Comparison of ENCODE assay signal across 8 mouse cellular contexts in the genomic region with DNA sequence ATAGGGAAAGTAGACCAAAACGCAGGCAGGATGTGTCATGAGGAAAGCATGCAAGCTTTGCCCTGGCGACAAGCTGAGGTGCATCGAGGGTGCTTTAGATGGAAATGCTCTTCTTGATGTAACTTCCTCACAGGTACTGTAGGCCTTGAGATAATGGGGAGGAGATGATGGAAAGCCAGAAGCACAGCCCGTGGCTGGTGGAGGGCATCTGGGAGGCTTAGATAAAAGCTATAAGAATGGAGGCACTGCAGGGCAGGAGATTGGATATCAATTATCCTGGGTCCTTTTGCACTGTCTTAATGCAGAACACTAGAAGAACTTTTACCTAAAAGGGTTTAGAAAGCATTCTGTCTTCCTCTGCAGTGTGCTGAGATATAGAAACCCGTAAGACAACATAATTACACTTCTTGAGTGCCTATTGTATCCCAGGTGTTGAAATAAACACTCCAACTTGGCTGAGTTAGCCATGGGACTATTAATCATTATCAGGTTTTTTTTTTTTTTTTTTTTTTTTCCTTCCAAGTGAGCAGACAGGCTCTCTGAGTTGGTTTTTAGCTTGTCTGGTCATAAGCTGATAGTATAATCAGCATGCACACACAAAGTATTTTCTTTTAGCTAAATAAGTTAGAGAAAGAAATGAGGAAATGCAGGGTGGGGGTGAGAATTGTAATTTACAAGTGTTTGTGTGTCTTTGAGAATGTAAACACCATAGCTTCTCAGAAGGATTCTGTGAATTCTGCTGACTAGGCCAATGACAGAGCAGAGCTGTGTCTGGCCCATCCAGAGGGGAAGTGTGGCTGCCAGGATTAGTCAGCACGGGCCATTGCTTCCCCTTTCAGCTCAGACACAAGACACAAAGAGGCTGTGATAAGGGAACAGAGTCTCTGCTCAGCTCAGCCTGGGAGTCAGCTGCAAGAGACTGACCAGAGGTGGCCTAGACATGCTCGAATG.
DNase-seq lines count a peak whose midpoint lies in the region; ATAC-seq and TF ChIP-seq lines count a peak whose summit lies in the region.

No protein-coding gene starts in this region.

- 46% methylated on average over 7 of the region's 7 CpGs for WGBS in forebrain, embryonic 13.5 days
- 38% methylated on average over 7 of the region's 7 CpGs for WGBS in lung, embryonic 14.5 days
- 47% methylated on average over 7 of the region's 7 CpGs for WGBS in neural tube, embryonic 14.5 days

- peak; percentile 87 for DNase-seq in A20 (ENCODE audit: low read depth, low spot score)
- peak; percentile 86 for DNase-seq in brain, embryonic 14.5 days (ENCODE audit: low read depth)
- DNase-seq in heart, postnatal 10 days = peak; percentile 74 to 78
- DNase-seq in layer of hippocampus, adult 2 months (ENCODE audit: low spot score in 2 of 2) = peak; percentile 45 to 58
- DNase-seq in lung, embryonic 14.5 days = peak; percentile 67

- H3K27ac ChIP-seq in forebrain, embryonic 13.5 days = no peak overlapping the region; the same call in 1 of the 2 replicates
- peak overlapping the region; percentile 74 for H3K27ac ChIP-seq in layer of hippocampus, adult 2 months
- no peak overlapping the region for H3K27ac ChIP-seq in lung, embryonic 14.5 days (ENCODE audit: low read depth)
- peak overlapping the region; percentile 49; the same call in 1 of the 2 replicates for H3K27ac ChIP-seq in neural tube, embryonic 14.5 days (ENCODE audit: low read depth, low read length)

- H3K9ac ChIP-seq in forebrain, embryonic 13.5 days = no peak overlapping the region
- H3K9ac ChIP-seq in lung, embryonic 14.5 days = no peak overlapping the region
- no peak overlapping the region for H3K9ac ChIP-seq in neural tube, embryonic 14.5 days (replicated peaks; ENCODE audit: low read depth, low read length)

- no peaks in the 10 kb centered on the region for H3K36me3 ChIP-seq in forebrain, embryonic 13.5 days (ENCODE audit: poor library complexity, severe bottlenecking)
- H3K36me3 ChIP-seq in lung, embryonic 14.5 days (ENCODE audit: insufficient read depth) = no peaks in the 10 kb centered on the region
- H3K36me3 ChIP-seq in neural tube, embryonic 14.5 days (ENCODE audit: control insufficient read depth, insufficient read depth, low read length) = no peaks in the 10 kb centered on the region

- no peaks in the 10 kb centered on the region for H3K27me3 ChIP-seq in forebrain, embryonic 13.5 days
- no peaks in the 10 kb centered on the region for H3K27me3 ChIP-seq in lung, embryonic 14.5 days (ENCODE audit: insufficient read depth, low read length)
- no peaks in the 10 kb centered on the region for H3K27me3 ChIP-seq in neural tube, embryonic 14.5 days (ENCODE audit: control insufficient read depth, insufficient read depth, low read length)

- no peak for TF ChIP-seq POLR2A in brain, embryonic 14.5 days (IDR thresholded peaks at IDR 0.05; ENCODE audit: borderline replicate concordance, extremely low read depth, insufficient read depth, insufficient read length, poor library complexity, severe bottlenecking)

- H3K4me1 ChIP-seq in forebrain, embryonic 13.5 days = peaks cover 30% of the 10 kb centered on the region
- H3K4me1 ChIP-seq in lung, embryonic 14.5 days (ENCODE audit: insufficient read depth) = 0 out of 2 replicates have a peak, but pooled peaks cover 6% of the 10 kb centered on the region
- H3K4me1 ChIP-seq in neural tube, embryonic 14.5 days (ENCODE audit: control insufficient read depth, insufficient read depth, low read length) = peaks cover 13% of the 10 kb centered on the region

- peak; percentile 84 for ATAC-seq in forebrain, embryonic 13.5 days
- peak; percentile 90 for ATAC-seq in lung, embryonic 14.5 days (ENCODE audit: insufficient read depth)
- peak; percentile 80; the same call in 1 of the 2 replicates for ATAC-seq in neural tube, embryonic 14.5 days (ENCODE audit: low read depth)
- ATAC-seq in inflammation-experienced regulatory T-cells, adult 6 months = no peak

- TF ChIP-seq CTCF in brain, embryonic 14.5 days (IDR thresholded peaks at IDR 0.05; ENCODE audit: borderline replicate concordance, extremely low read depth, insufficient read depth, insufficient read length) = no peak
- TF ChIP-seq CTCF in layer of hippocampus, adult 2 months (conservative IDR thresholded peaks at IDR 0.05) = no peak
- TF ChIP-seq CTCF in lung, embryonic 14.5 days (IDR thresholded peaks at IDR 0.05; ENCODE audit: low read depth) = no peak

- intact Hi-C loops in heart, postnatal 10 days (cut with DNase I) = loop anchor here (5.0 kb wide), 1 partner anchor 287 kb away; a partner anchor contains a TSS

- no peaks in the 10 kb centered on the region for H3K9me3 ChIP-seq in forebrain, embryonic 13.5 days (replicated peaks)
- H3K9me3 ChIP-seq in lung, embryonic 14.5 days (ENCODE audit: low read depth, low read length) = no peaks in the 10 kb centered on the region
- no peaks in the 10 kb centered on the region for H3K9me3 ChIP-seq in neural tube, embryonic 14.5 days (ENCODE audit: control insufficient read depth, low read length)

- H3K4me2 ChIP-seq in forebrain, embryonic 13.5 days = no peak overlapping the region
- H3K4me2 ChIP-seq in lung, embryonic 14.5 days = no peak overlapping the region
- no peak overlapping the region for H3K4me2 ChIP-seq in neural tube, embryonic 14.5 days (ENCODE audit: low read depth, low read length)

- no peak overlapping the region for H3K4me3 ChIP-seq in forebrain, embryonic 13.5 days
- H3K4me3 ChIP-seq in layer of hippocampus, adult 2 months = no peak overlapping the region
- no peak overlapping the region for H3K4me3 ChIP-seq in lung, embryonic 14.5 days (ENCODE audit: low read depth, low read length)
- H3K4me3 ChIP-seq in neural tube, embryonic 14.5 days (ENCODE audit: low read depth, low read length) = no peak overlapping the region

Comparison
In these comparisons a context has a peak if more than half of its experiments do, and no peak if none do; other contexts are left out.
1. H3K27ac ChIP-seq: peak in layer of hippocampus, adult 2 months (single experiment) and neural tube, embryonic 14.5 days (single experiment); none in forebrain, embryonic 13.5 days (single experiment) and lung, embryonic 14.5 days (single experiment).
2. Peak in every context shown above with its lines, with median percentiles within 50 percentile points of each other: DNase-seq.